Comparison of ENCODE assay signal across 11 mouse cellular contexts in the genomic region with DNA sequence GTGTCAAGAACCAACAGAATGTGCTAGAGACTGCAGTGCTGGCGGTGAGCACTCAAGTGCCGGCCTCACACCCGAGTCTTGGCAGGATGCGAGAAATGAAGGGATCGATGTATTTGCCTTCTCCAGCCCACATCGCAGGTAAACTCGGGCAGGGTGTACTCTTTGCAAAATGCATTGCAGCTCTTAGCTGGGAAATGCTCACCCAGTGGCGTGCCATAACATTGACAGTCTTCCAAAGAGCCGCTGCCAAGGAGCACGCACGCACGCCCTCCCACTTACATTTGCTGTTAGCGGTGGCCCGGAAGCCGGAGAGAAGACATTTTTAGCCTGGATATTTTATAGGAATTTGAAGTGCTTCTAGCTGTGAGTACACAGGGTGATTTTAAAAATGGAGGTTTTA.
DNase-seq lines count a peak whose midpoint lies in the region; ATAC-seq lines count a peak whose summit lies in the region.
"Had no signal": no experiment of that assay in that cellular context is flagged by ENCODE, and none has a peak within 500 bp of the region (broad histone marks: within the 10 kb centered on the region; RNA-seq: fewer than 3 reads in every experiment).

No protein-coding gene starts in this region.

- H3K27me3 ChIP-seq in hindbrain, embryonic 10.5 days (ENCODE audit: insufficient read depth, poor library complexity, severe bottlenecking), result no peaks in the 10 kb centered on the region
- H3K27me3 ChIP-seq: hindbrain, embryonic 13.5 days had no signal

- peak; percentile 14 to 19 for DNase-seq in layer of hippocampus, postnatal 36 days
- DNase-seq in layer of hippocampus, adult 9-10 months (ENCODE audit: low spot score), result no peak
- DNase-seq in left cerebral cortex, adult 18-20 months (ENCODE audit: low spot score in 2 of 2), result peak; percentile 49 to 52
- DNase-seq in right cerebral cortex, postnatal 14 days, result peak; percentile 33
- DNase-seq in hindbrain, embryonic 10.5 days (ENCODE audit: low spot score), result no peak
- DNase-seq in heart, adult 11 months, result no peak
- DNase-seq: gastrocnemius, postnatal 25 days; kidney, adult 18-20 months had no signal

- H3K9me3 ChIP-seq in hindbrain, embryonic 10.5 days, result no peaks in the 10 kb centered on the region
- H3K9me3 ChIP-seq: hindbrain, embryonic 13.5 days had no signal

- H3K4me3 ChIP-seq in hindbrain, embryonic 10.5 days, result no peak overlapping the region
- H3K4me3 ChIP-seq: hindbrain, embryonic 13.5 days had no signal

- ATAC-seq in frontal cortex, adult (ENCODE audit: low TSS enrichment), result peak; percentile 87

- H3K36me3 ChIP-seq in hindbrain, embryonic 10.5 days, result no peaks in the 10 kb centered on the region
- H3K36me3 ChIP-seq: hindbrain, embryonic 13.5 days had no signal

- no peaks in the 10 kb centered on the region for H3K4me1 ChIP-seq in hindbrain, embryonic 10.5 days (replicated peaks)

- WGBS in hindbrain, embryonic 10.5 days, result 91% methylated on average over 15 of the region's 15 CpGs

- H3K27ac ChIP-seq in hindbrain, embryonic 10.5 days, result no peak overlapping the region
- H3K27ac ChIP-seq: hindbrain, embryonic 13.5 days; macrophage had no signal

Comparison
In these comparisons a context has a peak if more than half of its experiments do, and no peak if none do; other contexts are left out.
1. DNase-seq: peak in layer of hippocampus, postnatal 36 days (2 of 2), left cerebral cortex, adult 18-20 months (2 of 2) and right cerebral cortex, postnatal 14 days (single experiment); none in layer of hippocampus, adult 9-10 months (single experiment), hindbrain, embryonic 10.5 days (single experiment) and heart, adult 11 months (single experiment).